Mouse (Mus musculus): ENCODE data around the gene Zfp62. TPM values are rescaled to one million over a fixed set of nuclear protein-coding genes. Genes with fewer than 3 reads are reported as not detected.

The Zfp62 gene
- polyA plus RNA-seq, 1 experiment from 2014 or later, result 24.2 TPM

DNA sequence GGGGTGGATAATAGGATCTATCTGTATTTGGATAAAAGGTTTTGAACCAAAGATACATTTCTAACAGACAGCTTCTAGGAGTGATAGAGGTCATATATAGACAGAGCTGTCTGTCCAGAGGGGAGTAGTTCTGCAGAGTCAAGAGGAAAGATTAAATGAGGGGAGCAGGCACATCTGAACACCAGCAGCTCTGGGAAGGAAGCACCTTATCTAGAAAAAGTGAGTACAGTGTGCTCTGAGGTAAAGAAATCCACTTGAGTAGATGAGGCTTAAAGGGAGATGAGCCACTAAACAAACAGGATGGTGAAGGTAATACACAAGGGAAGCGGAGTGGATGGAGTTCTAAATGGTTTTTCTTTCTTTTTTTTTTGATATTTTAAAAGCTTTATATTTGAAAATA, 4.4 kb downstream of the Zfp62 start:
- H3K4me1 ChIP-seq (replicated peaks), result peaks cover 12% of the 10 kb centered on the region
- H3K36me3 ChIP-seq, result no peaks in the 10 kb centered on the region
- no peaks in the 10 kb centered on the region for H3K27me3 ChIP-seq
- WGBS, result 95% methylated on average over 1 of the region's 1 CpGs
- H3K4me2 ChIP-seq, result no peak overlapping the region
- H3K9me3 ChIP-seq (replicated peaks), result no peaks in the 10 kb centered on the region
- ATAC-seq (replicated peaks; ENCODE audit: insufficient number of reproducible peaks, insufficient read depth, low FRiP score, low read depth), result no peak
- H3K27ac ChIP-seq, result no peak overlapping the region
- no peak overlapping the region for H3K9ac ChIP-seq
- H3K4me3 ChIP-seq, result no peak overlapping the region

DNA sequence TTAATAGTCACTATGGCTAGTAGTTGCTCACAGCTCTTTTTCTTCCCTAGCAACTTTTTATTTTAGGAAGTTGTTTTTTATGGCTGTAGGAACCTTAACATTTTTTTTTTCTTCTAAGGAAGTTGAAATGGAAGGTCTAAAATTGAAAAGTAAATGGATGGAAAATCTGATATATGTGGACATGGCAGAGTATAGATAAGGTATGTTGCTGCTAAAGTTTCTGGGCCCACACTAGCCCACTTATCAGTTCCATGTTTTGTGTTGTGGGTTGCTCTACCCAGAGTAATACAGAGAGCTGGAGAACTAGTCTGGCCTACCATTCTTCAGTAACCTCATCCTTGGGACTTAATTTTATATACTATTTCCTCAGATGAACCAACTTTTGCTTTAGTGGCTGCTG, 9.5 kb downstream of the Zfp62 start:
- no peaks in the 10 kb centered on the region for H3K27me3 ChIP-seq
- peaks cover 45% of the 10 kb centered on the region for H3K36me3 ChIP-seq
- ATAC-seq (replicated peaks; ENCODE audit: insufficient number of reproducible peaks, insufficient read depth, low FRiP score, low read depth), result no peak

DNA sequence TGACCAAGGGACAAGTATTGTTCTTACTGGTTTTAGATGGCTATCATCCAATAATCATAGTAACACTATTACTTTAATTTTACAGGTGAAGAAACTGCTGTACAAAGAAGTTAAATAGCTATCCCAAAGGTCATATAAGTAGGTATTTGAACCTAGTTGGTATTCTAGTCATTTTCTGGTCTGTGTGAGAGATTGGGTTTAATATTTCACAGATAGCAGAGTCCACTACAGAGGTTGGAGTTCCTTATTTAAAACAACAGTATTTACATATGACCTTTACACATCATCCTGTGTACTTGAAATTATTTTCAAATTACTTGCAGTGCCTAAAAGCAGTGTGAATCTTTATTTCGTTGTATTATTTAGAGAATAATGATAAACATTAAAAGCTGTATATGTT, 10.4 kb downstream of the Zfp62 start:
- ATAC-seq (replicated peaks; ENCODE audit: insufficient number of reproducible peaks, insufficient read depth, low FRiP score, low read depth), result no peak
- H3K36me3 ChIP-seq, result peaks cover 45% of the 10 kb centered on the region

More for the DNA sequence above, 9.5 kb downstream of the Zfp62 start:
- H3K4me1 ChIP-seq (replicated peaks), result 0 out of 2 replicates have a peak, but pooled peaks cover under 1% of the 10 kb centered on the region
- no peak overlapping the region for H3K4me3 ChIP-seq
- no peak overlapping the region for H3K9ac ChIP-seq
- H3K27ac ChIP-seq, result no peak overlapping the region
- no peaks in the 10 kb centered on the region for H3K9me3 ChIP-seq (replicated peaks)
- H3K4me2 ChIP-seq, result no peak overlapping the region

DNA sequence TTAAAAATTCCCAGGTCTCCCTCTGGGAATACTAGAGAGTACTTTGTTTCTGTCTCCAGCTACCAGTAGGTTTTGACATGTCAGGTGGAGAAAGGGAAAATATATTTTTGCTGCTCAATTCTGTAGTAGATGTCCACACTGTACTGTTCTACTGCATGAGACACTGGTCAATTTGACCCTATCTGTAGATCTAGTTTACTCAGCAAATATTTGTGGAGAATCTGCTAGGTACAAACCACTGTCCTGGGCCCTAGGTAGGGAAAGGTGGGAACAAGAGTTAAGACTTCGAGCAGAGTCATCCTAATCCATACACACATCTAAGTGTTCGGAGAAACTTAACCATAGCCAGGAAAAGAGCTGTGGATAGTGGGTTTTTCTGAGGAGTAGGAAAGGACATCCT, 16.2 kb downstream of the Zfp62 start:
- Histone ChIP-seq H3K9me3 (replicated peaks) (no peaks in the 10 kb centered on the region), H3K27ac (no peak overlapping the region), H3K9ac (no peak overlapping the region), H3K27me3 (no peaks in the 10 kb centered on the region), H3K36me3 (peaks cover 33% of the 10 kb centered on the region), H3K4me3 (no peak overlapping the region), H3K4me1 (replicated peaks) (no peaks in the 10 kb centered on the region), H3K4me2 (no peak overlapping the region)
- WGBS, result 90% methylated on average over 2 of the region's 2 CpGs
- ATAC-seq (replicated peaks; ENCODE audit: insufficient number of reproducible peaks, insufficient read depth, low FRiP score, low read depth), result no peak

More for the DNA sequence above, 10.4 kb downstream of the Zfp62 start:
- H3K9ac ChIP-seq, result no peak overlapping the region
- H3K9me3 ChIP-seq (replicated peaks), result no peaks in the 10 kb centered on the region
- no peak overlapping the region for H3K4me2 ChIP-seq
- H3K27ac ChIP-seq, result no peak overlapping the region
- WGBS, result 90% methylated on average over 1 of the region's 1 CpGs
- no peak overlapping the region for H3K4me3 ChIP-seq
- H3K27me3 ChIP-seq, result no peaks in the 10 kb centered on the region
- no peaks in the 10 kb centered on the region for H3K4me1 ChIP-seq (replicated peaks)

DNA sequence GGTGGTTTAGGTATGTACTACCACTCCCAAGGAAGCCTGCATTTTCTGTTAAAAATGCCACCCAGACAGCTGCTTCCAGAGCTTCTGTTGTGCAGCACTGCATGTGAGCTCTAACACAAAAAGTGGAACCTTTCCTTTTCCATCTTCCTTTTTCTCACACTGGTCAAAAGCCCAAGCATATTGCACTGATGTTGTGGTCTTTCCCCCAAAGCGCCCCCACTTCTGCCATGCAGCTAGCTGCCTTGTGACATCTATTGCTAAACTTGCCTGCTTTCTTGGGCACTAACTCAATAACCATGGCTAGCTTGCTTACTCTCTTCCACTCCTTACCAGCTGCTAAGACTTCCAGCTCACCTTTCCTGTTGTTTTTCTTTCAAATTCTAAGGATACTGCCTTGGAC, 21.4 kb downstream of the Zfp62 start:
- WGBS, result 71% methylated on average over 1 of the region's 1 CpGs
- H3K4me2 ChIP-seq, result no peak overlapping the region
- no peaks in the 10 kb centered on the region for H3K27me3 ChIP-seq
- no peak for ATAC-seq (replicated peaks; ENCODE audit: insufficient number of reproducible peaks, insufficient read depth, low FRiP score, low read depth)
- no peaks in the 10 kb centered on the region for H3K36me3 ChIP-seq
- no peak overlapping the region for H3K27ac ChIP-seq
- no peak overlapping the region for H3K9ac ChIP-seq
- no peaks in the 10 kb centered on the region for H3K9me3 ChIP-seq (replicated peaks)
- H3K4me1 ChIP-seq (replicated peaks), result no peaks in the 10 kb centered on the region
- H3K4me3 ChIP-seq, result no peak overlapping the region

DNA sequence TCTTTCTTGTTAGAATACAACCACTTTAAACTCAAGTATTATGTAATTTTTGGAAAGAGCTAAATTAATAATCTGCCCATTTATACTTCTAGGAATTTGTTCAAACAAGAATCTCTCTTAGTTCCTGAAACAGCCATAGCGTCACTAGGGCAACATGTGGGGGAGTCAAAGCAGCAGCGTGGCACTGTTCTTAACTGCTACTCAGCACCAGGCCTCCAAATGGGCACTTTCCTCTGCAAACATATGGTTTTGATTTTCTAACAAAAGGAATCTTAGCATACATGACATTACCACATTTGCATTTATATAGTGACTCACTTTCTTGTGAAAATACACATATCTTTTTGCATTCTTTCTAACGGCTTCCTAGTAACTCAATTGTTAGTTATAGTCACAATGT, 29.7 kb downstream of the Zfp62 start:
- Histone ChIP-seq H3K27me3 (no peaks in the 10 kb centered on the region), H3K4me1 (replicated peaks) (no peaks in the 10 kb centered on the region), H3K4me3 (no peak overlapping the region), H3K9ac (no peak overlapping the region), H3K36me3 (no peaks in the 10 kb centered on the region), H3K27ac (no peak overlapping the region), H3K4me2 (no peak overlapping the region), H3K9me3 (replicated peaks) (no peaks in the 10 kb centered on the region)
- no peak for ATAC-seq (replicated peaks; ENCODE audit: insufficient number of reproducible peaks, insufficient read depth, low FRiP score, low read depth)
- WGBS, result 74% methylated on average over 3 of the region's 3 CpGs

DNA sequence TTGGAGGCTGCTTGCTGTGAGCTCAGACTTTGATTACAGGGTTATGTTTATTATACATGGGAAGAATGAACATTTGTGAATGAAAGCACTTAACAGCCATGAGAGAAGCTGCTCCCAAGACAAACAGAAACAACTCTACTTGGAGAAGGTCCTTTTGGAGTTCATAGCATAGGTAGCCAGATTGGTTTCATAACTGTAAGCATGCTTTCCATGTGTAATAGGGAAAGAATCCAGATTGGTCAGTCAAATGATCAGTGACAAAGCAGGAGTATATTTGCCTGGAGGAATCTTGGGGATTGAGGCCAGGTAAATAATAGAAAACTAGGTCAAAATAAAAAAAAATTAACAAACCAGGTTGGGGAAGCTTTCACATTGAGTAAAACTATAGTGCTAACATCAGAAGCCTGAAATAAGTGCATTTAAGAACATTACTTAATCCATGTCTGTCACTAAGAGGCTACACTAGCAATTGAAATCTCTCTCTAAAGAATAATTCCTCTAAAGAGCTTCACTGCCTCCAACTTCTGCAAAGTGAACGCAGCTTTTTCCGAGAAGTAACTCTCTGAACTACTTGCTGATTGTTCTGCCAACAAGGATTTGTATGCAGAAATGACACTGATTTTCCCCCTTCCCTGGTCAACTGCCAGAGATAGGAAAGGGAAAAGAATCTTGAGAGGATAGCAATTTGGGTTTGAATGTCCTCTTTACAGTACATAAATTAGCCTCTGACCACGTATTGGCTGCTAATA, 32.5 kb downstream of the Zfp62 start:
- Histone ChIP-seq H3K4me3 (no peak overlapping the region), H3K4me2 (no peak overlapping the region), H3K27ac (no peak overlapping the region), H3K36me3 (no peaks in the 10 kb centered on the region), H3K9me3 (replicated peaks) (no peaks in the 10 kb centered on the region), H3K9ac (no peak overlapping the region), H3K4me1 (replicated peaks) (no peaks in the 10 kb centered on the region), H3K27me3 (no peaks in the 10 kb centered on the region)
- 62% methylated on average over 3 of the region's 3 CpGs for WGBS
- ATAC-seq (replicated peaks; ENCODE audit: insufficient number of reproducible peaks, insufficient read depth, low FRiP score, low read depth), result no peak

DNA sequence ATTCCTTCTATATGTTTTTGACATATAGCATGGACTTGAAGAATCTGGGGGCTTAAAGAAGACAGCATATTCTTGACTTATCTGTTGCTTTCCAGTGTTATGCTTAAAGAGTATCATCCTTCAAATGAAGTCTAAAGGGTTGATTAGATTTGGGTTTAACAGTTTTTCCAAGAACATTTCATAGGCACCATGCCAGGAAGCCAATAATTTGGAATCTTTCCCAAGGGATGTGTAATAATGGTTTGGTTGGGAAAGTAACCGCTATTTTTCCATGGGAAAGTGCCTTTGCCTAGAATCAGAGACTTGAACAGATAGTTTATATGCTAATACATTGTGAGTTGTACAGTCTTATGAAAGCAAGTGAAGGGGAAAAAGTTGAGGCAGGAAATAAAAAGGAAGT, 33.8 kb downstream of the Zfp62 start:
- no peaks in the 10 kb centered on the region for H3K4me1 ChIP-seq (replicated peaks)
- no peak overlapping the region for H3K4me2 ChIP-seq
- no peak for ATAC-seq (replicated peaks; ENCODE audit: insufficient number of reproducible peaks, insufficient read depth, low FRiP score, low read depth)
- H3K27ac ChIP-seq, result no peak overlapping the region
- WGBS, result 44% methylated on average over 1 of the region's 1 CpGs
- no peak overlapping the region for H3K4me3 ChIP-seq
- H3K27me3 ChIP-seq, result no peaks in the 10 kb centered on the region
- H3K36me3 ChIP-seq, result no peaks in the 10 kb centered on the region
- no peak overlapping the region for H3K9ac ChIP-seq
- H3K9me3 ChIP-seq (replicated peaks), result no peaks in the 10 kb centered on the region

DNA sequence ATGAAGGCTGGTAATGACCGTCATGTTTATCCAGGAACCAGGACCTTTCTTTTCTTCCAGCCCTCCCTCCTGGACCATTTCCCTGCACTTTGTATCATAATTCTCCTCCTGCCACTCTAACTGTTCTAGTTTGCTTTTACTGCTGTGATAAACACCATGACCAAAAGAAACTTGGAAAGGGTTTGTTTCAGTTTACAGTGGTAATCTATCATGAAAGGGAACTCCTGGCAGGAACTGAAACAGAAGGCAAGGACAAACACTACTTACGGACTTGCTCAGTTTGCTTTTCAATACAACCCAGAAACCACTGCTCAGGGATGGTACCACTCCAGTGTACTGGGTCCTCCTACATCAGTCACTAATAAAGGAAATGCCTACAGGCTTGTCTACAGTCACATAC, 34.4 kb downstream of the Zfp62 start:
- Histone ChIP-seq H3K9ac (no peak overlapping the region), H3K4me1 (replicated peaks) (no peaks in the 10 kb centered on the region), H3K4me2 (no peak overlapping the region), H3K27me3 (no peaks in the 10 kb centered on the region), H3K27ac (no peak overlapping the region), H3K36me3 (no peaks in the 10 kb centered on the region), H3K4me3 (no peak overlapping the region), H3K9me3 (replicated peaks) (no peaks in the 10 kb centered on the region)
- 50% methylated on average over 2 of the region's 2 CpGs for WGBS
- ATAC-seq (replicated peaks; ENCODE audit: insufficient number of reproducible peaks, insufficient read depth, low FRiP score, low read depth), result no peak

DNA sequence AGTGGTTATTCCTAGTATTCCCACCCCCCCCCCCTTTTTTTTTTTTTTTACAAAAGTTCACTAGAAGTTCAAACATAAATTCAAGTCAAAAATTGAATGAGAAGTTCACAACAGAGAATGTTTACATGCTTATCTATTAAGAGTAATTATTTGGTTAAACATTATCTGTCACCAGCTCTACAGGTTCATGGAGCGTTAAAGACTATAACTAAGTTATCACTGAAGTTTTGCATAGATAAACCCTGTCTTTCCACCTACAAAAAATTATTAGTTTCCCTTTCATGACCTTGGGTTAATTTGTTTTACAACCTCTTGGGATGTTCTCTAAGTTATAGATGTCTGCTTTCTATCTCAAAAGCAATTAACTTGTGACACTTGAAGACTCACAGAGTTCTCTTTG, 37.2 kb downstream of the Zfp62 start:
- Histone ChIP-seq H3K36me3 (no peaks in the 10 kb centered on the region), H3K4me2 (no peak overlapping the region), H3K9ac (no peak overlapping the region), H3K4me1 (replicated peaks) (peaks cover 12% of the 10 kb centered on the region), H3K4me3 (no peak overlapping the region), H3K27me3 (no peaks in the 10 kb centered on the region), H3K27ac (no peak overlapping the region), H3K9me3 (replicated peaks) (no peaks in the 10 kb centered on the region)
- 82% methylated on average over 1 of the region's 1 CpGs for WGBS
- no peak for ATAC-seq (replicated peaks; ENCODE audit: insufficient number of reproducible peaks, insufficient read depth, low FRiP score, low read depth)

DNA sequence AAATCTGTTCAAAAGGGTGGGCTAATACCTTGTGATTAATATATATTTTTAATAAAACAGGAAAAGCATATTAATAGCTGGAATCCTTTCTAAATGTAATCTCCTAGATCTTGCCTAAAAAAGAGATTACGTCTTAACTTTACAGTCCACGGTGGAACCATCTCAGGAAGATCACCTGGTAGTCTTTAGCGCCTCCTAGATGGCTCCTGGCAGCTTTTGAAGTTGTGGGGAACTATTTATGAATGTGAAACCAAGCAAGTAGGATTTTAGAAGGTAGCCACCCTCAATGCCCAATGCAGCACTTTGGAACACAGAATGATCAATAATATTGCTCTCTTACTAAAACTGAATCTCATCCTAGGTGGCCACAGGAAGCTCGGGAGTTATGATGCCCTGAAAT, 37.8 kb downstream of the Zfp62 start:
- Histone ChIP-seq H3K27ac (no peak overlapping the region), H3K4me2 (no peak overlapping the region), H3K9ac (no peak overlapping the region), H3K27me3 (no peaks in the 10 kb centered on the region), H3K4me1 (replicated peaks) (peaks cover 18% of the 10 kb centered on the region), H3K4me3 (no peak overlapping the region), H3K9me3 (replicated peaks) (no peaks in the 10 kb centered on the region), H3K36me3 (no peaks in the 10 kb centered on the region)
- 74% methylated on average over 4 of the region's 4 CpGs for WGBS
- ATAC-seq (replicated peaks; ENCODE audit: insufficient number of reproducible peaks, insufficient read depth, low FRiP score, low read depth), result no peak

DNA sequence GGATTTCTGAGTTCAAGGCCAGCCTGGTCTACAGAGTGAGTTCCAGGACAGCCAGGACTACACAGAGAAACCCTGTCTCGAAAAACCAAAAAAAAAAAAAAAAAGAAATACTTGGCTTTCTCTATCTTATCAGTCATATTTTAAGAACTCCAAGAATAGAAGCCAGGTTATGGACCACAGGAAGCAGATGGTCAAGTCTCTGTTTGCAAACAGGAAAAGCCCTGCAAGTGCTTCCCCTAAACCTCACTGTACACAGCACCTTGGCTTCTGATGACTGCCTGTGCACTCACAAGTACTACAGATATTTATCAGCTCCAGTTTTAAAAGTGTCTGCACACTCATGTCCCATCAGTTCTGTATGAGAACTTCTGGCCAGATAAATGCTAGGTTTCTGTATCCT, 38.4 kb downstream of the Zfp62 start:
- Histone ChIP-seq H3K9ac (no peak overlapping the region), H3K27me3 (no peaks in the 10 kb centered on the region), H3K4me2 (no peak overlapping the region), H3K36me3 (no peaks in the 10 kb centered on the region), H3K9me3 (replicated peaks) (no peaks in the 10 kb centered on the region), H3K4me1 (replicated peaks) (peaks cover 22% of the 10 kb centered on the region), H3K27ac (no peak overlapping the region), H3K4me3 (no peak overlapping the region)
- 8% methylated on average over 1 of the region's 1 CpGs for WGBS
- no peak for ATAC-seq (replicated peaks; ENCODE audit: insufficient number of reproducible peaks, insufficient read depth, low FRiP score, low read depth)
